Mouse (Mus musculus): ENCODE measurements around the gene Rab10. TPM values are rescaled to one million over a fixed set of nuclear protein-coding genes. Genes with fewer than 3 reads are reported as not detected.

Gene Rab10
- polyA plus RNA-seq, 1 experiment from 2014 or later: 139 TPM

DNA sequence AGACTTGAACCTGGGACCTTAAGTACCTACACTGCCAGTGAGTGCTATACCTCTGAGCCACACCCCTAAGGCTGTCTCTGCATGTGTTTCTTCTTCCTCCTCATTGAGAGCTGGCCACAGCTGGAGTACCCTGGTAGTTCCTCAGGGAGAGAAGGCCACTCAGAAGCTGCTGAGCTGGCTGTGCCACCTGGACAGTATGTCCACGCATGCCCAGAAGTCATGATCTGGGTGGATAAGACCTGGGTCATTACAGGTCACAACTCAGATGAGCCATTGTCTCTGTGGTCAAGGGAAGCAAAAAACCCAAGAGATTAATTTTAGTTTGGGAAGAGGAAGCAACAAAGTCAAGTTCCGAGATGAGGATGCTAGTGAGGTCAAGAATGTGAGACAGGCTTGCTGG, 34.4 kb upstream of the Rab10 start:
- Histone ChIP-seq H3K4me3 (ENCODE audit: low read length) (no peak overlapping the region), H3K4me1 (ENCODE audit: control insufficient read depth, insufficient read depth, low read depth, low read length) (no peaks in the 10 kb centered on the region), H3K4me2 (ENCODE audit: low read length) (no peak overlapping the region), H3K27me3 (replicated peaks; ENCODE audit: control insufficient read depth, insufficient read depth, low read length) (no peaks in the 10 kb centered on the region), H3K9ac (ENCODE audit: low read depth, low read length) (no peak overlapping the region), H3K9me3 (ENCODE audit: control insufficient read depth, low read length) (no peaks in the 10 kb centered on the region; the same call in 1 of the 2 replicates), H3K36me3 (ENCODE audit: control insufficient read depth, insufficient read depth, low read length) (no peaks in the 10 kb centered on the region), H3K27ac (ENCODE audit: low read depth, low read length) (no peak overlapping the region)
- ATAC-seq: no peak
- WGBS: 91% methylated on average over 2 of the region's 2 CpGs

DNA sequence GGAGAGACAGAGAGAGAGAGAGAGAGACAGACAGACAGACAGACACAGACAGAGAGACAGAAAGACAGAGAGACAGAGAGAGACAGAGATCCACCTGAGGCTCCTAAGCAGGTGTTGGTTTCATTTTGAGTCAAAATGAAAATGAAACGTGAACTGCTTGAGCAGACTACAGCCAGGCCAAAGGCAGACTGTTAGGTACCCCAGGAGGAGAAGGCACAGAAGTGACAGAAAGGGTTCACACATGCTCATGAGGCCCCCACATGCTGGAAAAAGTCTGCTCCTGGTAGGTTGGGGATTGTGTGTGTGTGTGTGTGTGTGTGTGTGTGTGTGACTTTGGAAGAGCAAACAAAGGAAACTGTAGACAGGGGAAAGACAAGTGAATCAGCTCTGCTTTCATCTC, 29.2 kb upstream of the Rab10 start:
- H3K9me3 ChIP-seq (ENCODE audit: control insufficient read depth, low read length): no peaks in the 10 kb centered on the region; the same call in 1 of the 2 replicates
- no peak overlapping the region for H3K4me2 ChIP-seq (ENCODE audit: low read length)
- no peaks in the 10 kb centered on the region for H3K36me3 ChIP-seq (ENCODE audit: control insufficient read depth, insufficient read depth, low read length)
- H3K4me3 ChIP-seq (ENCODE audit: low read length): no peak overlapping the region
- H3K27me3 ChIP-seq (replicated peaks; ENCODE audit: control insufficient read depth, insufficient read depth, low read length): no peaks in the 10 kb centered on the region
- H3K4me1 ChIP-seq (ENCODE audit: control insufficient read depth, insufficient read depth, low read depth, low read length): no peaks in the 10 kb centered on the region
- no peak for ATAC-seq
- WGBS: 83% methylated on average over 1 of the region's 1 CpGs
- no peak overlapping the region for H3K9ac ChIP-seq (ENCODE audit: low read depth, low read length)
- H3K27ac ChIP-seq (ENCODE audit: low read depth, low read length): no peak overlapping the region

DNA sequence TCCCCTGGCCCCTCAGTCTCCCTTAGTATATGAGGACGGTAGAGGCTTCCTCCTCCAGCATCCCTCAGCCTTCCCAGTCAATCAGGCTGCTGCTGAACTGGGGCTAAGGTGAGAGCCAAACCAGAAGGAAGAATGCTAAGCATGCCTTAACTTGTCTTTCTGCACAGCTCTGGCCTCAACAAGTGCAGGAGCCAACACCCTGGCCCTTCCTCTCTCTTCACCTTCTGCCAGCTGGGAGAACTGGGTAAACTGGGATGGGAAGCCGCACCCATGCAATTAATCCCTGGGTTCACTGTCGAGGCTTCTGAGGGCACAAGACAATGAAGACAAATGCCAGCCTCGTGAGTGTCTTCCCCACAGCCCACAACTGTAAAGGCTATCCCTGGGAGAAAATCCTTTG, 19.9 kb upstream of the Rab10 start:
- Histone ChIP-seq H3K4me2 (ENCODE audit: low read length) (no peak overlapping the region), H3K9ac (ENCODE audit: low read depth, low read length) (no peak overlapping the region), H3K27me3 (replicated peaks; ENCODE audit: control insufficient read depth, insufficient read depth, low read length) (no peaks in the 10 kb centered on the region), H3K36me3 (ENCODE audit: control insufficient read depth, insufficient read depth, low read length) (no peaks in the 10 kb centered on the region), H3K9me3 (ENCODE audit: control insufficient read depth, low read length) (no peaks in the 10 kb centered on the region), H3K27ac (ENCODE audit: low read depth, low read length) (no peak overlapping the region), H3K4me3 (ENCODE audit: low read length) (no peak overlapping the region), H3K4me1 (ENCODE audit: control insufficient read depth, insufficient read depth, low read depth, low read length) (no peaks in the 10 kb centered on the region)
- ATAC-seq: no peak
- 73% methylated on average over 4 of the region's 4 CpGs for WGBS

- no peaks in the 10 kb centered on the region for H3K4me1 ChIP-seq (ENCODE audit: control insufficient read depth, insufficient read depth, low read depth, low read length)
- no peak overlapping the region for H3K9ac ChIP-seq (ENCODE audit: low read depth, low read length)
- no peak for ATAC-seq
- WGBS: 89% methylated on average over 2 of the region's 2 CpGs
- H3K4me2 ChIP-seq (ENCODE audit: low read length): no peak overlapping the region
- H3K27me3 ChIP-seq (replicated peaks; ENCODE audit: control insufficient read depth, insufficient read depth, low read length): no peaks in the 10 kb centered on the region
- no peak overlapping the region for H3K27ac ChIP-seq (ENCODE audit: low read depth, low read length)
- H3K9me3 ChIP-seq (ENCODE audit: control insufficient read depth, low read length): no peaks in the 10 kb centered on the region
- no peaks in the 10 kb centered on the region for H3K36me3 ChIP-seq (ENCODE audit: control insufficient read depth, insufficient read depth, low read length)
- H3K4me3 ChIP-seq (ENCODE audit: low read length): no peak overlapping the region
Observed at GRCm38 (mm10) chr12:3325232-3325631, 15.5 kb upstream of the Rab10 start.

DNA sequence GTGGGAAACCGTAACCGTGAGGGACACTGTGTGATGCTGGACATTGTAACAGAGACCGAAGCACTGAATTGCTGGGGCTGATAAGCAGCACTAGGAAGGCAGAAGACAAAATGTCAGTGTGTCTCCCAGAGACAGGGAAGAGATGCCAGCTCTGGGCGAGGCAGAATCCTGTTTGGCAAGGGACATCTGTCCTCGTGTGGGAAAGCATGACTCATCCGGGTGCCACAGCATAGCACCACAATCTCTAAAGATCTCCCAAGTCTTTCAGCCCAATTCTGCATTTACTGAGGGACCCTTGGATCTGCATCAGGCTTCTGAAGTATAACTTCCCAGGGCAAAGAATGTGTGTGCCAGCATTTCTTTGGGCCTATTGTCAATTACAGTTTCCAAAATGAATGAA, 13.5 kb upstream of the Rab10 start:
- Histone ChIP-seq H3K4me1 (ENCODE audit: control insufficient read depth, insufficient read depth, low read depth, low read length) (no peaks in the 10 kb centered on the region), H3K9me3 (ENCODE audit: control insufficient read depth, low read length) (no peaks in the 10 kb centered on the region), H3K27me3 (replicated peaks; ENCODE audit: control insufficient read depth, insufficient read depth, low read length) (no peaks in the 10 kb centered on the region), H3K4me2 (ENCODE audit: low read length) (no peak overlapping the region), H3K4me3 (ENCODE audit: low read length) (no peak overlapping the region), H3K27ac (ENCODE audit: low read depth, low read length) (no peak overlapping the region), H3K36me3 (ENCODE audit: control insufficient read depth, insufficient read depth, low read length) (no peaks in the 10 kb centered on the region), H3K9ac (ENCODE audit: low read depth, low read length) (no peak overlapping the region)
- ATAC-seq: no peak
- WGBS: 75% methylated on average over 6 of the region's 6 CpGs

GRCm38 (mm10) chr12:3319377-3319776, 9.6 kb upstream of the Rab10 start:
- no peaks in the 10 kb centered on the region for H3K36me3 ChIP-seq (ENCODE audit: control insufficient read depth, insufficient read depth, low read length)
- no peaks in the 10 kb centered on the region for H3K4me1 ChIP-seq (ENCODE audit: control insufficient read depth, insufficient read depth, low read depth, low read length)
- WGBS: 72% methylated on average over 4 of the region's 4 CpGs
- H3K27me3 ChIP-seq (replicated peaks; ENCODE audit: control insufficient read depth, insufficient read depth, low read length): no peaks in the 10 kb centered on the region
- H3K9ac ChIP-seq (ENCODE audit: low read depth, low read length): no peak overlapping the region
- ATAC-seq: no peak
- H3K9me3 ChIP-seq (ENCODE audit: control insufficient read depth, low read length): no peaks in the 10 kb centered on the region
- no peak overlapping the region for H3K4me2 ChIP-seq (ENCODE audit: low read length)
- no peak overlapping the region for H3K27ac ChIP-seq (ENCODE audit: low read depth, low read length)
- no peak overlapping the region for H3K4me3 ChIP-seq (ENCODE audit: low read length)

- no peaks in the 10 kb centered on the region for H3K27me3 ChIP-seq (replicated peaks; ENCODE audit: control insufficient read depth, insufficient read depth, low read length)
- ATAC-seq: no peak
- no peaks in the 10 kb centered on the region for H3K9me3 ChIP-seq (ENCODE audit: control insufficient read depth, low read length)
- H3K4me1 ChIP-seq (ENCODE audit: control insufficient read depth, insufficient read depth, low read depth, low read length): no peaks in the 10 kb centered on the region
- WGBS: 70% methylated on average over 3 of the region's 3 CpGs
- H3K27ac ChIP-seq (ENCODE audit: low read depth, low read length): no peak overlapping the region
- no peaks in the 10 kb centered on the region for H3K36me3 ChIP-seq (ENCODE audit: control insufficient read depth, insufficient read depth, low read length)
- H3K9ac ChIP-seq (ENCODE audit: low read depth, low read length): no peak overlapping the region
- H3K4me2 ChIP-seq (ENCODE audit: low read length): no peak overlapping the region
- H3K4me3 ChIP-seq (ENCODE audit: low read length): no peak overlapping the region
Observed at GRCm38 (mm10) chr12:3316937-3317336, 7.2 kb upstream of the Rab10 start.

GRCm38 (mm10) chr12:3316083-3316482, 6.3 kb upstream of the Rab10 start:
- WGBS: 50% methylated on average over 2 of the region's 2 CpGs
- no peak overlapping the region for H3K4me2 ChIP-seq (ENCODE audit: low read length)
- no peak for ATAC-seq
- H3K27ac ChIP-seq (ENCODE audit: low read depth, low read length): no peak overlapping the region
- no peak overlapping the region for H3K4me3 ChIP-seq (ENCODE audit: low read length)
- no peaks in the 10 kb centered on the region for H3K36me3 ChIP-seq (ENCODE audit: control insufficient read depth, insufficient read depth, low read length)
- no peaks in the 10 kb centered on the region for H3K27me3 ChIP-seq (replicated peaks; ENCODE audit: control insufficient read depth, insufficient read depth, low read length)
- no peaks in the 10 kb centered on the region for H3K9me3 ChIP-seq (ENCODE audit: control insufficient read depth, low read length)
- H3K4me1 ChIP-seq (ENCODE audit: control insufficient read depth, insufficient read depth, low read depth, low read length): no peaks in the 10 kb centered on the region
- no peak overlapping the region for H3K9ac ChIP-seq (ENCODE audit: low read depth, low read length)

- no peak overlapping the region for H3K9ac ChIP-seq (ENCODE audit: low read depth, low read length)
- H3K36me3 ChIP-seq (ENCODE audit: control insufficient read depth, insufficient read depth, low read length): no peaks in the 10 kb centered on the region
- H3K4me3 ChIP-seq (ENCODE audit: low read length): no peak overlapping the region
- H3K9me3 ChIP-seq (ENCODE audit: control insufficient read depth, low read length): no peaks in the 10 kb centered on the region
- no peak for ATAC-seq
- peaks cover under 1% of the 10 kb centered on the region for H3K4me1 ChIP-seq (ENCODE audit: control insufficient read depth, insufficient read depth, low read depth, low read length)
- WGBS: 90% methylated on average over 3 of the region's 3 CpGs
- H3K4me2 ChIP-seq (ENCODE audit: low read length): no peak overlapping the region
- no peaks in the 10 kb centered on the region for H3K27me3 ChIP-seq (replicated peaks; ENCODE audit: control insufficient read depth, insufficient read depth, low read length)
- no peak overlapping the region for H3K27ac ChIP-seq (ENCODE audit: low read depth, low read length)
Observed at GRCm38 (mm10) chr12:3312886-3313285, 3.1 kb upstream of the Rab10 start.

GRCm38 (mm10) chr12:3310321-3310692, 538 bp upstream of the Rab10 start:
- under 1% methylated on average over 15 of the region's 15 CpGs for WGBS
- no peaks in the 10 kb centered on the region for H3K36me3 ChIP-seq (ENCODE audit: control insufficient read depth, insufficient read depth, low read length)

More at GRCm38 (mm10) chr12:3310321-3310692, 538 bp upstream of the Rab10 start:
- Histone ChIP-seq H3K9ac (ENCODE audit: low read depth, low read length) (peak overlapping the region; percentile 77), H3K4me1 (ENCODE audit: control insufficient read depth, insufficient read depth, low read depth, low read length) (peaks cover 17% of the 10 kb centered on the region), H3K27ac (ENCODE audit: low read depth, low read length) (peak overlapping the region; percentile 86), H3K9me3 (ENCODE audit: control insufficient read depth, low read length) (no peaks in the 10 kb centered on the region), H3K27me3 (replicated peaks; ENCODE audit: control insufficient read depth, insufficient read depth, low read length) (no peaks in the 10 kb centered on the region), H3K4me2 (ENCODE audit: low read length) (peak overlapping the region; percentile 85), H3K4me3 (ENCODE audit: low read length) (peak overlapping the region; percentile 71)
- no peak for ATAC-seq

Measured in hindbrain, embryonic 16.5 days (tissue).